Mouse (Mus musculus) heart, embryonic 14.5 days (tissue): ENCODE measurements at regions not wholly inside any gene's neighbourhood (a gene's known extent, or its start where the extent isn't known, plus 50 kb on each side); places are given as distances from the start of the nearest gene placed in this dataset.

Source experiments
- ATAC-seq: fragments of 200-750 bp; cut with Nextera tagmentation; 2 replicates; pipeline ENCODE4 v1.8.0; 2017; ENCODE audit warnings: low read depth, moderate TSS enrichment; ENCODE audit not compliant: insufficient number of reproducible peaks, insufficient read depth, low FRiP score
- H3K27ac ChIP-seq, 2 experiments: fragments of 200-500 bp in 1 of 2; fragments of 300-500 bp in 1 of 2; sonication (generic) in 1 of 2; replicated peaks in 1 of 2; 2 replicates each; pipeline ENCODE4 v1.5.1; 2012 to 2014; ENCODE audit warnings: low read depth in 2 of 2, low read length in 2 of 2, control low read depth in 1 of 2, mild to moderate bottlenecking in 1 of 2, mixed read lengths in 1 of 2; ENCODE audit not compliant: control insufficient read depth in 1 of 2, insufficient read depth in 1 of 2
- H3K27me3 ChIP-seq: fragments of 300-500 bp; sonication (generic); 2 replicates; pipeline ENCODE4 v1.6.1; 2014; ENCODE audit warnings: mild to moderate bottlenecking, low read length, control low read depth; ENCODE audit not compliant: control insufficient read depth, insufficient read depth
- H3K36me3 ChIP-seq: fragments of 300-500 bp; sonication (generic); 2 replicates; pipeline ENCODE4 v1.6.1; 2014; ENCODE audit warnings: mild to moderate bottlenecking, control low read depth, low read length, mixed read lengths; ENCODE audit not compliant: control insufficient read depth, insufficient read depth
- H3K4me1 ChIP-seq, 2 experiments: fragments of 200-500 bp in 1 of 2; fragments of 300-500 bp in 1 of 2; sonication (generic) in 1 of 2; 2 replicates each; pipeline ENCODE4 v1.6.1; 2012 to 2014; ENCODE audit warnings: low read length in 2 of 2, control low read depth in 1 of 2, mixed read lengths in 1 of 2; ENCODE audit not compliant: control insufficient read depth in 2 of 2, insufficient read depth in 2 of 2
- H3K4me2 ChIP-seq: fragments of 300-500 bp; sonication (generic); 2 replicates; pipeline ENCODE4 v1.6.1; 2014; ENCODE audit warnings: mild to moderate bottlenecking, low read length
- H3K4me3 ChIP-seq, 2 experiments: fragments of 200-500 bp in 1 of 2; fragments of 300-500 bp in 1 of 2; sonication (generic) in 1 of 2; 2 replicates each; pipeline ENCODE4 v1.5.1; 2012 to 2014; ENCODE audit warnings: low read length in 2 of 2, mild to moderate bottlenecking in 2 of 2, control low read depth in 1 of 2, low read depth in 1 of 2, moderate library complexity in 1 of 2; ENCODE audit not compliant: control insufficient read depth in 1 of 2, insufficient read depth in 1 of 2
- H3K9ac ChIP-seq: fragments of 300-500 bp; sonication (generic); 2 replicates; pipeline ENCODE4 v1.6.1; 2014; ENCODE audit warnings: mild to moderate bottlenecking, low read length
- H3K9me3 ChIP-seq: fragments of 300-500 bp; sonication (generic); 2 replicates; pipeline ENCODE4 v1.6.1; 2016; ENCODE audit warnings: low read length, control low read depth; ENCODE audit not compliant: control insufficient read depth
- WGBS: fragments of 180-500 bp; shearing (Covaris S2); extraction: QIAGEN DNeasy Blood & Tissue Kit; methylation state at CpG from one replicate; pipeline ENCODE4 v1.1.7; 2014; 5-methylcytosine and 5-hydroxymethylcytosine counted together

DNA sequence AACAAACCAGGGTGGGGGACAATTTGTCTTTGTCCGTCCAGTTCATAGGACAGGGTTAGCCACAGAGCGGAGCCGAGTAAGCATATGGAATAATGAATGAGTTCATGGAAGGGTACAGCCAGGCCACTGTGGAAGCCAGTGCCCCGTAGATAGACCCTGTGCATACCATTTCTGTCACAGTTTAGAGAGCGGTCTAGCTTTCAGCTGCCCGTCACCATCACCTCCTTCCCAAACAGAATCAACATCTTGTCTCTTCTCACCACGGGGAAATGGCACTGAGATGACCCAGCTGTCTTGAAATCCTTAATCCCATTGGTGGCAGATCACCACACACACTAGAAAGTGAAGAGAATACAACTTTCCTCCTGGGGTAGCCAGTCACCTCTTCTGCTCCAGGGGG lies 178.7 kb downstream of the Zfp36l1 start:
- H3K27ac ChIP-seq = peak overlapping the region in 1 of 2 experiments; percentile 4; a peak in 1 of 4 replicates
- H3K4me1 ChIP-seq = peaks cover 22 to 24% of the 10 kb centered on the region in 2 experiments
- no peak overlapping the region for H3K9ac ChIP-seq
- ATAC-seq = 0 out of 2 replicates have a peak, but pooled peaks have one; percentile 23
- no peaks in the 10 kb centered on the region for H3K9me3 ChIP-seq
- H3K36me3 ChIP-seq = no peaks in the 10 kb centered on the region
- no peak overlapping the region for H3K4me3 ChIP-seq
- no peaks in the 10 kb centered on the region for H3K27me3 ChIP-seq
- H3K4me2 ChIP-seq = no peak overlapping the region
- 32% methylated on average over 7 of the region's 7 CpGs for WGBS

- H3K27ac ChIP-seq = no peak overlapping the region
- 88% methylated on average over 7 of the region's 7 CpGs for WGBS
- no peaks in the 10 kb centered on the region for H3K36me3 ChIP-seq
- ATAC-seq = no peak
- H3K4me3 ChIP-seq = no peak overlapping the region
- no peaks in the 10 kb centered on the region for H3K9me3 ChIP-seq
- H3K4me1 ChIP-seq = peaks cover 28 to 31% of the 10 kb centered on the region in 2 experiments
- H3K27me3 ChIP-seq = no peaks in the 10 kb centered on the region
- H3K4me2 ChIP-seq = no peak overlapping the region
- H3K9ac ChIP-seq = no peak overlapping the region
Observed at GRCm38 (mm10) chr12:79932905-79933304, 179.9 kb downstream of the Zfp36l1 start.

DNA sequence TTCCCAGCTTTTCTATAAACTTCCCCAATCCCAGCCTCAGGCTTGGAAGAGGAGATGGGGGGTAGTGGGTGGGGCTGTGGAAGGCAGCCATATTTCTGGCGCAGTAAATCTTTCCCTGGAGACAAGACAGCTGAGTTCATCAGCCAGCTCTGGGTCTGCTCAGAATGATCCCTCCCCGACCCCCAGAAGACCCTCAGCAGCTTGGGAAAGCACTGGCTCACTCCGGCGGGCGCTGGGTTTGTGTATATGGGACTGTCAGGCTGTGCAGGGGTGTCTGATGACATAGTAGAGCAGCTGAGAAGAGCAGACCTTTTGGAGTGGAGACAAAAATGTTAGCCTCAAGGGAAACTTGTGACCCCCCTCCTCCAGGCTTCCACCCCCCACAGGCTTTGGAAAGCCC lies 181.4 kb downstream of the Zfp36l1 start:
- Histone ChIP-seq H3K4me1 (peaks cover 19 to 31% of the 10 kb centered on the region in 2 experiments), H3K4me3 (no peak overlapping the region), H3K4me2 (no peak overlapping the region), H3K27me3 (no peaks in the 10 kb centered on the region), H3K9ac (no peak overlapping the region), H3K27ac (no peak overlapping the region), H3K36me3 (no peaks in the 10 kb centered on the region), H3K9me3 (no peaks in the 10 kb centered on the region)
- WGBS = 73% methylated on average over 5 of the region's 5 CpGs
- 0 out of 2 replicates have a peak, but pooled peaks have one; percentile 31 for ATAC-seq

DNA sequence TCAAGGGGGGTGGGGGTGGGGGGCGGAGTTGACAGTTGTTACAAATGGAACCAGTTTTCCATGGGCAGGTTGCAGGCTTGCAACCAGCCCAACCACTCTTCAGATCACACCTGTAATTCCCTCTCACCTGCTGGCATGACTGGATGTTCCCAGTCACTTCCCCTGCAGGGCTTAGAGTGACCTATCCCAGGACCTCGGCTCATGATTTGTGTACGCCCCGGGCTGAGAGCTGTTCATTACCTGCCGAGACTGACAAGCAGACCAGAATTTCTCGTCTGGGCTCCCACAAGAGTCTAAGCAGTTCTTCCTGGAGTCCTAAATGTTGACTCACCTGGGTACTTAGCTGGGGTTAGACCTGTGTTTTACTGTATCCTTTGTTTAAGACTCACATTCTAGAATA lies 183.0 kb downstream of the Zfp36l1 start:
- Histone ChIP-seq H3K4me1 (peaks cover 35 to 46% of the 10 kb centered on the region in 2 experiments), H3K27me3 (no peaks in the 10 kb centered on the region), H3K9me3 (no peaks in the 10 kb centered on the region), H3K4me2 (no peak overlapping the region), H3K9ac (no peak overlapping the region), H3K4me3 (no peak overlapping the region), H3K27ac (peak overlapping the region in 1 of 2 experiments; percentile 68; a peak in 2 of 4 replicates), H3K36me3 (no peaks in the 10 kb centered on the region)
- no peak for ATAC-seq
- WGBS = 85% methylated on average over 6 of the region's 6 CpGs

DNA sequence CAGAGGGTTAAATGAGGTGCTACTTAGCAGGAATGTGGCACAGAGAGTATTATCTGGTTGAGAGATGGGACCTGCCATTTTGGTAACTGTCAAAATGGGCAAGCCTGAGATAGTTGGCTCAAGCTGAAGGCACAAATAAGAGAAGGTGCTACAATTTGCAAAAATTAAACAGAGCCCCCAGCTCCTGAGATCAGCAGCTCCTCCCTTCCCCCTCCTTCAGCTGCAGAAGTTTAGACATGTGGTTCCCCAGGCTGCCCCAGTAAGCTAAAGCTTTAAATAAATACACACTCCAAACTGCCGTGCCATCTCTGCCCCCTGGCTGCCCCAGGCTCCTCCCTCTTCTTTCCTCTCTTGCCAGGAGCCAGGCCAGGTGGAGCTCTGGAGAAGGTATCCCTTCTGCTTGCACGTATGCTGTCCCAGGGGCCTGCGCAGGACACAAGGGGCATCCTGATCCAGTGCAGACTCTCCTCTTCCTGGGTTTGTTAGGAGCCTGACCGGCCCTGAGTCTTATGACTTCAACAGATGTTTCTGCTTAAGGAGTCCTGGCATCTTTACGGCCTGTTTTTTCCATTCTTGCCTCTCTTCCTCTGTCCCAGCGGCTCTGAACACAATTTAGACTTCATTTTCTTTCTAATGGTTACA lies 184.0 kb downstream of the Zfp36l1 start:
- 0 out of 2 replicates have a peak, but pooled peaks have one; percentile 44 for ATAC-seq
- no peaks in the 10 kb centered on the region for H3K36me3 ChIP-seq
- H3K4me3 ChIP-seq = no peak overlapping the region
- peaks cover 28 to 45% of the 10 kb centered on the region in 2 experiments for H3K4me1 ChIP-seq
- H3K9me3 ChIP-seq = no peaks in the 10 kb centered on the region
- H3K9ac ChIP-seq = 0 out of 2 replicates have a peak overlapping the region, but pooled peaks have one; percentile 27
- H3K4me2 ChIP-seq = no peak overlapping the region
- peak overlapping the region; percentile 68 to 72 for H3K27ac ChIP-seq
- 36% methylated on average over 6 of the region's 6 CpGs for WGBS
- H3K27me3 ChIP-seq = no peaks in the 10 kb centered on the region

- H3K4me1 ChIP-seq = peaks cover 25 to 42% of the 10 kb centered on the region in 2 experiments
- ATAC-seq = no peak
- peak overlapping the region in 1 of 2 experiments; percentile 68; a peak in 2 of 4 replicates for H3K27ac ChIP-seq
- 36% methylated on average over 4 of the region's 4 CpGs for WGBS
- no peaks in the 10 kb centered on the region for H3K27me3 ChIP-seq
- no peak overlapping the region for H3K4me3 ChIP-seq
- no peak overlapping the region for H3K9ac ChIP-seq
- H3K36me3 ChIP-seq = no peaks in the 10 kb centered on the region
- no peak overlapping the region for H3K4me2 ChIP-seq
- no peaks in the 10 kb centered on the region for H3K9me3 ChIP-seq
Observed at GRCm38 (mm10) chr12:79928298-79928697, 184.5 kb downstream of the Zfp36l1 start.

DNA sequence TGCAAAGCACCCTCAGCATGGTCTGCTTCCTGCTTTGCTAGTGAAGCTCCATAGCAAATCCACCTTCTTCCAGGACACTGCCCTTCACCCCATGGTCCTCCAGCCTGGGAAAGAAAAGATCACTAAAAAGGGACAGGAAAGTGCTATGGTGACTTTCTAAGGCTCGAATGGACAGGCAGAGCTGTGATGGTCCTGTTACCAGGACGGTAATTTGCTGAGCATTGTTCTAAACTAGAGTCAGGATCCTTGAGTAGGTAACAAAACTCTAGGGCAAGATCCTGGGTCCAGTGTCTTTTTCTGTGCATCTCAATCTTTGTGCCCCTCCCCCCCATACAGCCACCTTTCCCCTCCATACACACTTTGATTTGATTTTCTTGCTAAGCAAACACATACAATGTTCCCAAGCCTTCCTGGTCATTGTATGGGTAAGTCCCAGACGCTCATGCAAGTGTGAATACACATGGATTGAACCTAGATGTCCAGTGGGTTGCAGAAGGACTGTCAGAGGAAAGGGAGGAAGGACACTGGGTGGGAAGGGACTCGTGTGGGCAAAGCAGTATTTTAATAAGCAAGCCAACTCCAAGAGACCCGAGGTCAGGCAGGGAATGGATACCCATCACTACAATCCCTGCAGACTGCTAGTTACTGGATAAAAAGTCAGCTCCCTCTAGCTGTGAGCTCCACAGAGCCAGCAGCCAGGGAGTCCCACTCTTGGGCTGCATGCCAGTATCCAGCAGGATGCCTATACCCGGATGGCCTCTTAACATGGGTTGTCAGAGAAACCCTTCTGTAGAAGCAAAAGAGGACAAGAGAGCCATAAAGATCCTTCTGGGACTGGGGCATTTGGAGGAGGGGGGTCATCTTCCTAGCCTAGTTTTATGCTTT lies 186.9 kb downstream of the Zfp36l1 start:
- H3K9me3 ChIP-seq = no peaks in the 10 kb centered on the region
- no peaks in the 10 kb centered on the region for H3K36me3 ChIP-seq
- 29% methylated on average over 6 of the region's 6 CpGs for WGBS
- ATAC-seq = peak; percentile 54; the same call in 1 of the 2 replicates
- peak overlapping the region; percentile 6; the same call in 1 of the 2 replicates for H3K9ac ChIP-seq
- H3K4me3 ChIP-seq = no peak overlapping the region
- peaks cover 23 to 44% of the 10 kb centered on the region in 2 experiments for H3K4me1 ChIP-seq
- H3K27me3 ChIP-seq = no peaks in the 10 kb centered on the region
- 0 out of 2 replicates have a peak overlapping the region, but pooled peaks have one; percentile 8 for H3K4me2 ChIP-seq
- peak overlapping the region; percentile 72 to 74 for H3K27ac ChIP-seq
